Comparison of ENCODE assay signal across 8 mouse cellular contexts in the genomic region with DNA sequence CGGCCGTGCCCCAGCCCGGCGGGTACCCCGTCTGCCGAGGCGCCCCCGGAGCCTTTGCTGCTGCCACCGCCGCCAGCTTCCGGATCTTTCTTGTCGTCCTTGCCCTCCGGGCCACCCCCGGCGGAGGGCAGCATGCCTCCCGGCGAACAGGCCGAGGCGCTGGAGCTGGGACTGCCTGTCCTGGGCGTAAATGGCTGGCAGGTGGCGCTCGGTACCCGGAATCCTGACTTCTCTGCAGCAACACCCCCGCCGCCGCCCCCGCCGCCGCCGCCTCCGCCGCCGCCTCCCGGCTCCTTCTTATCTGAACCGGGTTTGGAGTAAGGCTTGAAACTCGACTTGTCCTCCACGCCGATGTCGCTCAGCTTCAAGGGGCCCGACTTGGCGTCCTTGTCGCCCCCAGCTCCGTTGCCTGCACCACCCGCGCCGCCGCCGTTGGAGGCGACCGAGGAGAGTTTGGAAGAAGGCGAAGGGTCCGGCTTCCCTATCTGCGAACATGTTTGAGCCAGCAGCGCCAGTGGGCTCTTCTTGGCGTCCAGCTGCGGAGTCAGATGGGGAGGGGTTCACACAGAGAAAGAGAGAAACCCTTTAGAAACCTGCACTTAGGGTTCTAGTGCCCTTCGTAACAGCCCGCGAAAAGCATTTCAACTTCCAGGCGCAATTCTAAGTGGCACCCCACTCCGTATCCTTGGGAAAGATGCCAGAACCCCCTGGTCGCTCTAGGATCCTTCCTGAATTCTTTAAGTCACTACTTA. TPM values are rescaled to one million over a fixed set of nuclear protein-coding genes. Genes with fewer than 3 reads are reported as not detected.
DNase-seq lines count a peak whose midpoint lies in the region; ATAC-seq and TF ChIP-seq lines count a peak whose summit lies in the region.

No protein-coding gene starts in this region.

- H3K27me3 ChIP-seq in forebrain, embryonic 10.5 days (ENCODE audit: poor library complexity, severe bottlenecking), result peaks cover 93% of the 10 kb centered on the region
- peaks cover 35% of the 10 kb centered on the region for H3K27me3 ChIP-seq in heart, embryonic 16.5 days (ENCODE audit: control insufficient read depth, insufficient read depth, low read length)
- peaks cover 94% of the 10 kb centered on the region for H3K27me3 ChIP-seq in liver, embryonic 14.5 days (ENCODE audit: control insufficient read depth, insufficient read depth, low read length)

- TF ChIP-seq EP300 in liver, embryonic 14.5 days (IDR thresholded peaks at IDR 0.05; ENCODE audit: low read depth), result no peak

- peak; percentile 54 for TF ChIP-seq CTCF in liver, embryonic 14.5 days (IDR thresholded peaks at IDR 0.05; ENCODE audit: low read depth)

- H3K4me1 ChIP-seq in forebrain, embryonic 10.5 days, result peaks cover 92% of the 10 kb centered on the region
- peaks cover 28% of the 10 kb centered on the region for H3K4me1 ChIP-seq in heart, embryonic 16.5 days (ENCODE audit: control insufficient read depth, insufficient read depth, low read length)
- no peaks in the 10 kb centered on the region for H3K4me1 ChIP-seq in liver, embryonic 14.5 days (replicated peaks; ENCODE audit: control insufficient read depth in 2 of 2, insufficient read depth in 2 of 2, low read length in 1 of 2)

- DNase-seq in spleen, adult 18-20 months, result peak; percentile 60 to 72
- no peak for DNase-seq in spleen, adult 12 weeks (ENCODE audit: low spot score)
- peak; percentile 83 for DNase-seq in forebrain, embryonic 10.5 days (ENCODE audit: extremely low spot score, low spot score)
- peak; percentile 86 to 90 for DNase-seq in kidney, postnatal 36 days
- DNase-seq in liver, embryonic 14.5 days (ENCODE audit: low read depth in 3 of 3, low spot score in 3 of 3), result peak in 1 of 3 experiments; percentile 36
- DNase-seq in naive thymus-derived CD4-positive, alpha-beta T cell, adult 2 months (ENCODE audit: low read depth), result peak; percentile 26
- peak; percentile 91 for DNase-seq in testis, postnatal 10 days (ENCODE audit: low spot score)

- H3K36me3 ChIP-seq in forebrain, embryonic 10.5 days (replicated peaks), result peaks cover 18% of the 10 kb centered on the region
- H3K36me3 ChIP-seq in heart, embryonic 16.5 days (ENCODE audit: control insufficient read depth, insufficient read depth), result no peaks in the 10 kb centered on the region
- H3K36me3 ChIP-seq in liver, embryonic 14.5 days (replicated peaks; ENCODE audit: control insufficient read depth, insufficient read depth, low read depth), result no peaks in the 10 kb centered on the region

- H3K4me2 ChIP-seq in heart, embryonic 16.5 days (ENCODE audit: low read depth, low read length), result peak overlapping the region; percentile 83
- H3K4me2 ChIP-seq in liver, embryonic 14.5 days (ENCODE audit: low read depth), result peak overlapping the region; percentile 52

- under 1% methylated on average over 62 of the region's 62 CpGs for WGBS in forebrain, embryonic 10.5 days
- WGBS in heart, embryonic 16.5 days, result under 1% methylated on average over 55 of the region's 62 CpGs
- under 1% methylated on average over 62 of the region's 62 CpGs for WGBS in liver, embryonic 14.5 days (ENCODE audit: insufficient replicate concordance)

- 0 out of 2 replicates have a peak, but pooled peaks have one; percentile 11 for ATAC-seq in heart, embryonic 16.5 days (replicated peaks; ENCODE audit: extremely low read depth, insufficient read depth, low FRiP score)
- peak; percentile 15; the same call in 1 of the 2 replicates for ATAC-seq in liver, embryonic 14.5 days (ENCODE audit: insufficient read depth)

- H3K9me3 ChIP-seq in forebrain, embryonic 10.5 days, result no peaks in the 10 kb centered on the region
- H3K9me3 ChIP-seq in heart, embryonic 16.5 days (replicated peaks; ENCODE audit: control insufficient read depth, low read length), result no peaks in the 10 kb centered on the region
- no peaks in the 10 kb centered on the region for H3K9me3 ChIP-seq in liver, embryonic 14.5 days (ENCODE audit: control insufficient read depth, low read length)

- H3K4me3 ChIP-seq in forebrain, embryonic 10.5 days, result peak overlapping the region; percentile 88
- H3K4me3 ChIP-seq in heart, embryonic 16.5 days (ENCODE audit: low read length), result peak overlapping the region; percentile 66
- H3K4me3 ChIP-seq in liver, embryonic 14.5 days (ENCODE audit: insufficient read depth in 1 of 2, low read depth in 2 of 2, low read length in 2 of 2), result peak overlapping the region; percentile 43 to 50

- peak overlapping the region; percentile 96 for H3K27ac ChIP-seq in forebrain, embryonic 10.5 days
- peak overlapping the region; percentile 80 for H3K27ac ChIP-seq in heart, embryonic 16.5 days (ENCODE audit: low read length)
- no peak overlapping the region for H3K27ac ChIP-seq in liver, embryonic 14.5 days

- H3K9ac ChIP-seq in heart, embryonic 16.5 days (ENCODE audit: low read length), result peak overlapping the region; percentile 74
- no peak overlapping the region; the same call in 1 of the 2 replicates for H3K9ac ChIP-seq in liver, embryonic 14.5 days (replicated peaks)

RNA-seq across cellular contexts. Expression of gene Zfp503, which starts 3.2 kb away (rescaled TPM):
- 7.6 and 8.6 TPM in 2 replicates for polyA plus RNA-seq in forebrain, embryonic 10.5 days (2016; fragmentation: Nextera tagmentation; extraction: Ambion mirVana)
- 1.9 and 2.9 TPM in 2 replicates for polyA plus RNA-seq in heart, embryonic 16.5 days (2015; fragmentation: Nextera tagmentation; extraction: Ambion mirVana)
- polyA plus RNA-seq in liver, embryonic 14.5 days (2012; rRNA removed), result 0.77 and 0.90 TPM in 2 replicates
- polyA plus RNA-seq in liver, embryonic 14.5 days (2014; fragmentation: Nextera tagmentation; extraction: Ambion mirVana), result 0.24 and 0.43 TPM in 2 replicates

RNA-seq across cellular contexts. Expression of gene Lrmda, which starts 33.4 kb away (rescaled TPM):
- polyA plus RNA-seq in forebrain, embryonic 10.5 days (2016; fragmentation: Nextera tagmentation; extraction: Ambion mirVana), result 0.20 and 0.41 TPM in 2 replicates
- polyA plus RNA-seq in heart, embryonic 16.5 days (2015; fragmentation: Nextera tagmentation; extraction: Ambion mirVana), result 0.34 and 0.55 TPM in 2 replicates
- 0.05 and 0.18 TPM in 2 replicates for polyA plus RNA-seq in liver, embryonic 14.5 days (2012; rRNA removed)
- 0.22 and 0.76 TPM in 2 replicates for polyA plus RNA-seq in liver, embryonic 14.5 days (2014; fragmentation: Nextera tagmentation; extraction: Ambion mirVana)
